Mouse (Mus musculus): ENCODE measurements around the gene Tmem131. TPM values are rescaled to one million over a fixed set of nuclear protein-coding genes. Genes with fewer than 3 reads are reported as not detected.

The Tmem131 gene
- total RNA-seq (2018; cell fraction: chromatin; rRNA removed) = 100 to 1,000 TPM in 3 of 26 experiments, 10 to 100 TPM in 23; 26.1 to 135 (median 75.2) TPM
- total RNA-seq (2018; cell fraction: cytosol; rRNA removed) = 10 to 100 TPM; 29.4 to 63.6 (median 48.7) TPM
- total RNA-seq (2018; cell fraction: nucleus; rRNA removed) = 10 to 100 TPM; 39.9 to 94.4 (median 75.5) TPM
- 39.9 to 72.3 TPM (median 44.5 TPM) in 3 replicates for polyA plus RNA-seq (2018)

DNA sequence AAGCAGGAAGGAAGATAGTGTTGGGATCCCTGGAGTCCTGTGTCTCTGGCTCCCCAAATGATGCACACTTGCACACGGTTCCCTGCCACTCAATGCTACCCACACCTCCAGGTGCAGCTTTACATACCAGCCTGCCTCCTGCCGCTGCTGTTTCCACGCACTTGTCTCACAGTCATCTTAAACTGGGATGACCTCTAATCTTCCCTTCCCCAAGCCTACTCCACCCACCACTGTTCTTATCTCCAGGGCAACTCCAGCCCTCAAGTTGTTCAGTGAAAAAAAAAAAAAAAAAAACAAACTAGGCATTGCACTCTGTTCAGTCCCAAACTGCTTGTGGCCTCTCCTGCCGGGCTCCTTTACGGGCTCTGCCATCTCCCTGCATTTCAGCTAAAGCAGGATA lies at the start of gene Tmem131:
Gene Tmem131, minus strand, starts transcription at position 14 of the 400 bp plus-strand sequence.
- Histone ChIP-seq H3K4me3 (ENCODE audit: inconsistent target) (no peak within 1 kb of the TSS), H3K27ac (no peak within 1 kb of the TSS), H3K79me2 (ENCODE audit: inconsistent target) (peaks cover 2% of the 10 kb centered on the region), H3K36me3 (ENCODE audit: inconsistent target) (no peaks in the 10 kb centered on the region)
- WGBS (ENCODE audit: missing documents) = 91% methylated on average over 5 of the region's 5 CpGs

- no peak overlapping the region for H3K4me3 ChIP-seq (ENCODE audit: inconsistent target)
- WGBS (ENCODE audit: missing documents) = 78% methylated on average over 6 of the region's 6 CpGs
- H3K79me2 ChIP-seq (ENCODE audit: inconsistent target) = no peaks in the 10 kb centered on the region
- H3K36me3 ChIP-seq (ENCODE audit: inconsistent target) = no peaks in the 10 kb centered on the region
- H3K27ac ChIP-seq = no peak overlapping the region
Measured at GRCm38 (mm10) chr1:36988561-36988960, 45.1 kb upstream of the Tmem131 start.

DNA sequence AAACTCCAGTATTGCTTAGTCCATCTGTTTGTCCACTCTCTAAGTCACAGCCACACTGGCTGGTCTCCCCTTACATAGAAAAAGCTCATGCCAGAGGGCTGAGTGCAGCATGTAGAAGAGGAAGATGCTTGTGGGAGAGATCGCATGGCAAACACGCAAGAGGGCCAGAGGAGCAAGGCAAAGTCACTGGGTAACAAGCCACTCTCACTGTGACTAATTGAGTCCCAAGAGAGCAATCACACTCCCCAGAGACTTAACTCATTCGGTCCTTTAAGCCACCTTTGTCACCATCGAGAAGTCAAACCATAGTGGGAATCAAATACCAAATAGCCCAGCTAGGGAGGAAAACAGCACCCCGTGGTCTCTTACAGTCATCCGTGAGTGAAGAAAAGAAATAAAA lies 44.7 kb upstream of the Tmem131 start:
- no peaks in the 10 kb centered on the region for H3K79me2 ChIP-seq (ENCODE audit: inconsistent target)
- 74% methylated on average over 6 of the region's 6 CpGs for WGBS (ENCODE audit: missing documents)
- H3K36me3 ChIP-seq (ENCODE audit: inconsistent target) = no peaks in the 10 kb centered on the region
- H3K4me3 ChIP-seq (ENCODE audit: inconsistent target) = no peak overlapping the region
- H3K27ac ChIP-seq = no peak overlapping the region

DNA sequence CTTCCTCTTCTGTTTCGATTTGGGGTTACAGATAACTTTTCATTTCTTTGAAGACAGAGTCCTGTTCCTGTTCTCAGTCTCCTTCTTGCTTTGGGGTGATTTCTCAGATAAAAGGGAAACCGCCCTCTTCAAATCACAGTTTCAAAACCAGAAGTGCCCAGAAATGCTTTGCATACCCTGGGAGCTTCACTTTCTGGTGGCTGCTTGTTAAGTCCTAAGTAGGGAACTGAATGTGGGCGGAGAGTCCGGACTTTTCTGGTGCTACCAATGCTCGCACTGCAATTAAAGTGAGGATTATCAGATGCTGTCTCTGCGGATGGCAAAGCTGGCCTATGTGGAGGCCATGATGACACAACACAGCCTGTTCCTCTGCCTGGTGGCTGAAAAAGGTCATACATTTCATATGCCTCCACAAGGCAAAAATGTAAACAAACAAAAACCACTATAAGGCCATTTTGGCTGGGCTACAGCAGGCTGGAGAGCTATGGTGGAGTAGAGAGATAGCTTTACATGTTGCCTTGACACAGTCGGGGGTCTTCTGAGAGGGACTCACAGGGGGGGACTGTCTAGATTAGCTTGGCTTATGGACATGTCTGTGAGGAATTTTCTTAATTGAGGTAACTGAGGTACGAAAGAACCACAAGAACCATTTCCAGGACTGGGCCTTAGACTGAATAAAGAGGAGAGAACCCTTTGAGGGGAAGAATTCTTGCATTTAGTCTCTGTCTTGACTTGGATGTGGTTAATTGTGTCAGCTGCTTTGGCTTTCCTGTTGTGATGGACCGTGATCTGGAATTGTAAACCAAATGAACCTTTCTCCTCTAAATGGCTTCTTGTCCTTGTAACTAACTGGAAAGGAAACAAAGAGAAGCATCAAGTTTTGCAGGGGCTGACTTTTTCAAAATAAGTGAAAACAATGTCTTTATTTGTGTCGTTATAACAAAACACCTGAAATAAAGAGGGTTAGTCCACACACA lies 44.0 kb upstream of the Tmem131 start:
- 62% methylated on average over 10 of the region's 10 CpGs for WGBS (ENCODE audit: missing documents)
- no peak overlapping the region for H3K27ac ChIP-seq
- no peaks in the 10 kb centered on the region for H3K36me3 ChIP-seq (ENCODE audit: inconsistent target)

DNA sequence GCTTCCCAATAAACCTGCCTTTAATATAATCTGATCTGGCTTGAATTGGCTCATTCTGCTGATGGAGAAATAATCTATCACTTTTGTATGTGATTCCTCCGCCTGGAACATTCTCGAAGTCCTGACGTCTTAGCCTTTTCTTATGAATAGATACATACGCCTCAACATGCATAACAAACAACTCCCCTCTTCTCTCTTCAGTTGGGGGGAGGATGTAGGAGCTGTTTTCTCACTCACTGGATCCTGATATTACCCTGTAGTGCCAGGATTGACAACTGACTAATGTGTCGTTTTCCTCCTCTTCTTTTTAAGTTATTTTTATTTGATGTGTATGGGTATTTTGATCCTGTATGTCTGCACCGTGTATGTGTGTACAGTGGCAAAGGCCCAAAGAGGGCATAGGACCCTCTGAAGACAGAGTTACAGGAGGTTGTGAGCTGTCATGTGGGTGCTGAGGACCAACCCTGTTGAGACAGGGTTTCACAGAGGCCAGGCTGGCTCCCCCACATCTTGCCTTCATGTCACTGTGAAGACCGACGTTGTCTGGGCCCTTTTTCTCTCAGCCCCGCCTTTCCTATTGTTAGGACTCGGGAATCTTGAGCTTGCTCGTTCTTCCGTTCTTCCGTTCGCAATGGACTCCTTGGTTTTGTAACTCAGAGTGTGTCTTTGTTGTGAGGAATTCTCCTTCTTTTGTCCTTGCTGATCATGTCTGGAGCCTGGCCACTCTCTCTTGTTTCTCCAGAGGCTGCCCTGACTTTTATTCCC lies 43.1 kb upstream of the Tmem131 start:
- no peak overlapping the region for H3K27ac ChIP-seq
- H3K4me3 ChIP-seq (ENCODE audit: inconsistent target) = no peak overlapping the region
- WGBS (ENCODE audit: missing documents) = 96% methylated on average over 13 of the region's 14 CpGs
- H3K36me3 ChIP-seq (ENCODE audit: inconsistent target) = no peaks in the 10 kb centered on the region
- H3K79me2 ChIP-seq (ENCODE audit: inconsistent target) = no peaks in the 10 kb centered on the region

More for the DNA sequence above, 44.0 kb upstream of the Tmem131 start:
- Histone ChIP-seq H3K79me2 (ENCODE audit: inconsistent target) (no peaks in the 10 kb centered on the region), H3K4me3 (ENCODE audit: inconsistent target) (no peak overlapping the region)

GRCm38 (mm10) chr1:36985896-36986295 lies 42.4 kb upstream of the Tmem131 start:
- no peaks in the 10 kb centered on the region for H3K79me2 ChIP-seq (ENCODE audit: inconsistent target)
- no peak overlapping the region for H3K27ac ChIP-seq
- no peak overlapping the region for H3K4me3 ChIP-seq (ENCODE audit: inconsistent target)
- 92% methylated on average over 6 of the region's 6 CpGs for WGBS (ENCODE audit: missing documents)
- no peaks in the 10 kb centered on the region for H3K36me3 ChIP-seq (ENCODE audit: inconsistent target)

DNA sequence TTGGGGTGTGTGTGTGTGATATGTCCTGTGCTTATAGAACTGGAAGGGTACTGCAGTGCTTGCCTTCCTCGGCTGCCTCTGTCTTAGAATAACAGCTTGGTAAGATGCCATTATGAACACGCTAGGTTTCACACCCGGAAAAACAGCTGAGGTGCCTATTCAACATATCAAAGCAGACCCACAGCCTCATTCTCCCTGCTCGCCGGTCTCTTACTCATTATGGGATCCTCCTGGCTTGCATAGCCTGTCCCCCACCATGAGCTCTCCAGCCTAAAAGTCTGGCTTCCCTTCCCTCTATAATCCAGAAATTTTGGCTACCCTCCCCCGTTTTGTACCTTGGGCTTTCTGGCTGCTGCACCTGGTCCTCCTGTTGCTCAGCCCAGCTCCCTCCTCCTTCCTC lies 40.9 kb upstream of the Tmem131 start:
- Histone ChIP-seq H3K36me3 (ENCODE audit: inconsistent target) (no peaks in the 10 kb centered on the region), H3K79me2 (ENCODE audit: inconsistent target) (no peaks in the 10 kb centered on the region), H3K4me3 (ENCODE audit: inconsistent target) (no peak overlapping the region), H3K27ac (no peak overlapping the region)
- WGBS (ENCODE audit: missing documents) = 85% methylated on average over 6 of the region's 6 CpGs

- no peaks in the 10 kb centered on the region for H3K36me3 ChIP-seq (ENCODE audit: inconsistent target)
- WGBS (ENCODE audit: missing documents) = 90% methylated on average over 4 of the region's 4 CpGs
- H3K27ac ChIP-seq = no peak overlapping the region
- H3K79me2 ChIP-seq (ENCODE audit: inconsistent target) = no peaks in the 10 kb centered on the region
- H3K4me3 ChIP-seq (ENCODE audit: inconsistent target) = no peak overlapping the region
Measured at GRCm38 (mm10) chr1:36983754-36984153, 40.3 kb upstream of the Tmem131 start.

DNA sequence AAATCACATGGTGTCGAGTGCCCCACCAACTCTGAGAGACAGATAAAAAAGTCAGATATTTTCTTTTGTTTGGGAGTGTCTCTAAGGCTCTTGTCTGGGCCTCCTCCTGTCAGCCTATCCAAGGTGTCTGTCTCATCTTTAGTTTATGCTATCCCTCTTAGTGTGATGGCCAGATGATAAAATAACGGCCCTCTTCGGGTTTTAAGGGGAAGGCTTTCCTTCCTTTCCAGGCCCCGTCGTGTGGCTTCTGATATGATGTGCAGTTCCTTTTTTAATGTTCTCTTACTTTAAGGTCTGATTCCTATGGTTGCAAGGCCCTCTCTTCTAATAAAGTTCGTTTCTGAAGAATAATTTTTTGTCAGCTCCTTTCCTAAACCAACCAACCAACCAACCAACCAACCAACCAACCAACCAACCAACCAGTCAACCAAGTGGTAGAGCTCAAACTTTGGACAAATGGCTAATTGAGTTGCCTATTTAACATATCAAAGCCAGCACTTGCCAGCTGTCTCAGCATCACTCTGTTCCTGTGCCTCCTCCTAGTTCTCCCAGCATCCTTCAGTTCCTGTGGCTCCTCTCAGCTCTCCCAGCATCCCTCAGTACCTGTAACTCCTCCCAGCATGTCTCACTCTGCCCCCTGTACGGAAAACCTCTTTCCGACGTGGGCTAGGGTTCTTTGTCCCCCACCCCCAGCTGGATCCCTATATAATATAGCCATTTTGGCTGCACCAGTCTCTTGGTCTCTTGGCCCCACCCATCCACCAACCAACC lies 38.9 kb upstream of the Tmem131 start:
- no peak overlapping the region for H3K4me3 ChIP-seq (ENCODE audit: inconsistent target)
- no peaks in the 10 kb centered on the region for H3K36me3 ChIP-seq (ENCODE audit: inconsistent target)
- no peak overlapping the region for H3K27ac ChIP-seq
- H3K79me2 ChIP-seq (ENCODE audit: inconsistent target) = no peaks in the 10 kb centered on the region
- 55% methylated on average over 9 of the region's 9 CpGs for WGBS (ENCODE audit: missing documents)

DNA sequence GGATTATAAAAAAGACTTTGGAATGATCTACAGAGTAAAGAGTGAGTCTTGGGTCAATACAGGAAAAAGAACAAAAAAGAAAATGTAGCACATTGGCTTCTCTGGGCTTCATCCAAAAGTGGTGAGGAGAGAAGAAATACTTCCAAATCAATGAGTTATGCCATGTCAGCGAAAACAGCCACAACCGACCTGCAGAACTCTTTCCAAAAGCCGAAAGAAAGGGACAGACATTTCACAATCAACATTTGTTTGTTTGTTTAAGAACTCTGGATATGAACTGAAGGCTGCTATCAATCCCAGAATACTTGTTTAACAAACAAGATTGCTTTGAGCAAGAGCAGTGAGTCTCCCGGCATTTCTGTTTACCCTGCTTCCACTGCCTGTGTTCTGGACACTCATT lies 33.3 kb upstream of the Tmem131 start:
- H3K27ac ChIP-seq = no peak overlapping the region
- WGBS (ENCODE audit: missing documents) = 89% methylated on average over 4 of the region's 4 CpGs
- H3K36me3 ChIP-seq (ENCODE audit: inconsistent target) = no peaks in the 10 kb centered on the region
- H3K79me2 ChIP-seq (ENCODE audit: inconsistent target) = no peaks in the 10 kb centered on the region
- H3K4me3 ChIP-seq (ENCODE audit: inconsistent target) = no peak overlapping the region

DNA sequence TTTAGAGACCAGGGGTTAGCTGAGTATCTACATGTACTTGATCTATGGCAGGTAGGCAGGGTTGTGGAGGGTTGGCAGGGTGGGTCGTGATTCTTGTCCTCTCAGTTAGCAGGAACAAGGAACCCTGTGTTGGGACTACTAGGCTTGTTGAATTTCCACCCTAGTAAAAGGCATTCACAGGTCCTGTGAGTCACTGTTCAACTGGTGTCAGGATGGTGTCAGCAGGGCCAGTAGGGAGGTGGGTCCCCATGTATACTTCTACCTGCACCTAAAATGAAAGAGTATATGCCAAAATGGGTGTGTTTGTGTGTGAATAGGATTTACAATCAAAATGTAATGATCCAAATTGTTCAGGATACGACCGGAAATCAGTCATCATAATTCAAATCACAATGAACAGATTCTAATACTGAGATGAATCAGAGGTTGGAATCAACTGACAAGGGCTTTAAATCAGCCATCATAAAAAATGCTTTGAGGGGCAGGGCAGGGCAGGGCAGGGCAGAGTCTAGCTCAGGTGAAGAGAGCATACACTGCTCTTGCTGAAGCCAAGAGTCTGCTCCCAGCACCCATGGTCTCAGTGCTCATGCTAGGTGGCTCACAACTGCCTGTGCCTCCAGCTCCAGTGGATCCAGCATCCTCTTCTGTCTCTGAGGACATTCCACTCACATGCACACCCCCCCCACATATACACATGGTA lies 27.6 kb upstream of the Tmem131 start:
- H3K36me3 ChIP-seq (ENCODE audit: inconsistent target) = no peaks in the 10 kb centered on the region
- no peaks in the 10 kb centered on the region for H3K79me2 ChIP-seq (ENCODE audit: inconsistent target)
- no peak overlapping the region for H3K27ac ChIP-seq
- no peak overlapping the region for H3K4me3 ChIP-seq (ENCODE audit: inconsistent target)
- 71% methylated on average over 1 of the region's 3 CpGs for WGBS (ENCODE audit: missing documents)

GRCm38 (mm10) chr1:36965831-36966230 lies 22.4 kb upstream of the Tmem131 start:
- no peak overlapping the region for H3K4me3 ChIP-seq (ENCODE audit: inconsistent target)
- WGBS (ENCODE audit: missing documents) = 95% methylated on average over 5 of the region's 5 CpGs
- H3K36me3 ChIP-seq (ENCODE audit: inconsistent target) = no peaks in the 10 kb centered on the region
- H3K27ac ChIP-seq = no peak overlapping the region
- H3K79me2 ChIP-seq (ENCODE audit: inconsistent target) = no peaks in the 10 kb centered on the region

GRCm38 (mm10) chr1:36962379-36963176 lies 19.1 kb upstream of the Tmem131 start:
- no peak overlapping the region for H3K27ac ChIP-seq
- H3K36me3 ChIP-seq (ENCODE audit: inconsistent target) = no peaks in the 10 kb centered on the region
- no peak overlapping the region for H3K4me3 ChIP-seq (ENCODE audit: inconsistent target)
- 84% methylated on average over 10 of the region's 10 CpGs for WGBS (ENCODE audit: missing documents)
- no peaks in the 10 kb centered on the region for H3K79me2 ChIP-seq (ENCODE audit: inconsistent target)
